Mouse (Mus musculus): ENCODE measurements at regions not wholly inside any gene's neighbourhood (a gene's known extent, or its start where the extent isn't known, plus 50 kb on each side); places are given as distances from the start of the nearest gene placed in this dataset.

- Histone ChIP-seq H3K4me2 (ENCODE audit: low read depth, low read length) (no peak overlapping the region), H3K9me3 (ENCODE audit: control insufficient read depth, low read length) (no peaks in the 10 kb centered on the region), H3K27ac (ENCODE audit: low read depth, low read length) (no peak overlapping the region), H3K27me3 (ENCODE audit: control insufficient read depth, insufficient read depth, low read length) (no peaks in the 10 kb centered on the region), H3K4me1 (ENCODE audit: control insufficient read depth, insufficient read depth, low read length) (no peaks in the 10 kb centered on the region), H3K9ac (replicated peaks; ENCODE audit: low read depth, low read length) (no peak overlapping the region), H3K4me3 (ENCODE audit: low read depth, low read length) (no peak overlapping the region), H3K36me3 (ENCODE audit: control insufficient read depth, insufficient read depth, low read length) (no peaks in the 10 kb centered on the region)
- 60% methylated on average over 9 of the region's 9 CpGs for WGBS
- no peak for ATAC-seq (ENCODE audit: low read depth)
Observed at GRCm38 (mm10) chr10:119024425-119024824, 154.4 kb upstream of the Dyrk2 start.

- no peak overlapping the region for H3K4me3 ChIP-seq (ENCODE audit: low read depth, low read length)
- no peak overlapping the region for H3K9ac ChIP-seq (replicated peaks; ENCODE audit: low read depth, low read length)
- H3K9me3 ChIP-seq (ENCODE audit: control insufficient read depth, low read length): no peaks in the 10 kb centered on the region
- no peak for ATAC-seq (ENCODE audit: low read depth)
- no peak overlapping the region for H3K27ac ChIP-seq (ENCODE audit: low read depth, low read length)
- no peaks in the 10 kb centered on the region for H3K27me3 ChIP-seq (ENCODE audit: control insufficient read depth, insufficient read depth, low read length)
- no peaks in the 10 kb centered on the region for H3K36me3 ChIP-seq (ENCODE audit: control insufficient read depth, insufficient read depth, low read length)
- H3K4me2 ChIP-seq (ENCODE audit: low read depth, low read length): no peak overlapping the region
- WGBS: 94% methylated on average over 10 of the region's 10 CpGs
- no peaks in the 10 kb centered on the region for H3K4me1 ChIP-seq (ENCODE audit: control insufficient read depth, insufficient read depth, low read length)
Observed at GRCm38 (mm10) chr10:119019082-119019481, 149.1 kb upstream of the Dyrk2 start.

DNA sequence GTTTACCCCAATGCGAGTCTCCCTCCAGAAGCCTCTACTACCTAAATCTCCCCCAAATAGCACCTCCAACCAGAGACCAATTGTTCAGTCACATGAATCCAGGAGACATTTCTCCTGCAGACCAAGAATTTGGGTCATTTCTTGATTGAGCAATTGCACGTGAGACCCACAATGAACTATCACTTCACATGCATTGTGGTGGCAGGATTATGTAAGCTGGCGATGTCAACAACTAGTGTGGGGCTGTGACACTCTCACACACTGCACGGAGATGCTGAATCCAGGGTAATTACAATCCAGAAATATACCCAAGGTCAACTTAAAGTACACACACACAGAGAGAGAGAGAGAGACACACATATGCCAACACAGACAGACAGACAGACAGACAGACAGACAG lies 148.5 kb upstream of the Dyrk2 start:
- H3K27me3 ChIP-seq (ENCODE audit: control insufficient read depth, insufficient read depth, low read length): no peaks in the 10 kb centered on the region
- ATAC-seq (ENCODE audit: low read depth): no peak
- H3K36me3 ChIP-seq (ENCODE audit: control insufficient read depth, insufficient read depth, low read length): no peaks in the 10 kb centered on the region
- no peaks in the 10 kb centered on the region for H3K4me1 ChIP-seq (ENCODE audit: control insufficient read depth, insufficient read depth, low read length)
- no peak overlapping the region for H3K27ac ChIP-seq (ENCODE audit: low read depth, low read length)
- no peak overlapping the region for H3K4me2 ChIP-seq (ENCODE audit: low read depth, low read length)
- H3K9ac ChIP-seq (replicated peaks; ENCODE audit: low read depth, low read length): no peak overlapping the region
- WGBS: 94% methylated on average over 4 of the region's 4 CpGs
- no peak overlapping the region for H3K4me3 ChIP-seq (ENCODE audit: low read depth, low read length)
- no peaks in the 10 kb centered on the region for H3K9me3 ChIP-seq (ENCODE audit: control insufficient read depth, low read length)

GRCm38 (mm10) chr10:119016104-119016503 lies 146.1 kb upstream of the Dyrk2 start:
- no peak for ATAC-seq (ENCODE audit: low read depth)
- no peaks in the 10 kb centered on the region for H3K4me1 ChIP-seq (ENCODE audit: control insufficient read depth, insufficient read depth, low read length)

DNA sequence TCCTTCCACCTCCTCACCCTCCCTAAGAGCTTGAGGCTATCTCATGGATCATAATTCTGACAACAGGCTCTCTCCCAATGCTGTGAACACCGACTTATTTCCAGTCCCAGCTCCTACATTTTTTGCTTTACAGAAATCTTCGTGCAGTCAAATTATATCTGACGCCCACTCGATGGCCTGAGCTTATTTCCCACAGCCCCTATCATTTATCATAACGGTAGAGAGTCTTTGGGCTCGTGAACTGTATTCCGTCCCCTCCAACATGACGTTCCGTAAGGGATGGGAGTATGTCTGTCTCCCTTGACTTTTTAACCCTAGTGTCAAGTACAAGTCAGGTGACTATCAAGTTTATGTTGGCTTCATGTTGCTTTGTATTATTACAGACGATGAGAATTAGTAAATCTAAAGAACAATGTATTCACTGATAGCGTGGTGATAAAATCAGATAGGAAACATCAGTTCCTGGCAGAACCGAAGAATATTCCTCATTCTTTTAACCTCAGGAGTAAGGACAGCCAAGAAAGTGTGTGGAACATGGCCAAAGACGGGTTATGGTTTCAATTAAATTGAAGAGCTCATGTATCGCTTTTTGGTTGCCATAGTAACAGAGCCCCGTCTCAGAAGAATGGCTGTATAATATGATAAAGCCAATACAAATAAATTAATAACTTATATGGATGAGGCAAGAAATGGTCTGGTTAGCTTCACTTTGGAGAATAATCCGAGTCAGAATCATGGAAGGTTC lies 145.5 kb upstream of the Dyrk2 start:
- no peaks in the 10 kb centered on the region for H3K36me3 ChIP-seq (ENCODE audit: control insufficient read depth, insufficient read depth, low read length)
- no peak overlapping the region for H3K4me3 ChIP-seq (ENCODE audit: low read depth, low read length)
- no peak overlapping the region for H3K4me2 ChIP-seq (ENCODE audit: low read depth, low read length)
- no peaks in the 10 kb centered on the region for H3K27me3 ChIP-seq (ENCODE audit: control insufficient read depth, insufficient read depth, low read length)
- H3K4me1 ChIP-seq (ENCODE audit: control insufficient read depth, insufficient read depth, low read length): no peaks in the 10 kb centered on the region
- H3K9ac ChIP-seq (replicated peaks; ENCODE audit: low read depth, low read length): no peak overlapping the region
- no peak overlapping the region for H3K27ac ChIP-seq (ENCODE audit: low read depth, low read length)
- no peak for ATAC-seq (ENCODE audit: low read depth)
- WGBS: 80% methylated on average over 16 of the region's 16 CpGs
- H3K9me3 ChIP-seq (ENCODE audit: control insufficient read depth, low read length): no peaks in the 10 kb centered on the region

More at GRCm38 (mm10) chr10:119016104-119016503, 146.1 kb upstream of the Dyrk2 start:
- 95% methylated on average over 8 of the region's 8 CpGs for WGBS
- Histone ChIP-seq H3K27me3 (ENCODE audit: control insufficient read depth, insufficient read depth, low read length) (no peaks in the 10 kb centered on the region), H3K9ac (replicated peaks; ENCODE audit: low read depth, low read length) (no peak overlapping the region), H3K36me3 (ENCODE audit: control insufficient read depth, insufficient read depth, low read length) (no peaks in the 10 kb centered on the region), H3K4me2 (ENCODE audit: low read depth, low read length) (no peak overlapping the region), H3K9me3 (ENCODE audit: control insufficient read depth, low read length) (no peaks in the 10 kb centered on the region), H3K4me3 (ENCODE audit: low read depth, low read length) (no peak overlapping the region), H3K27ac (ENCODE audit: low read depth, low read length) (no peak overlapping the region)

GRCm38 (mm10) chr10:119014731-119015130 lies 144.7 kb upstream of the Dyrk2 start:
- Histone ChIP-seq H3K27me3 (ENCODE audit: control insufficient read depth, insufficient read depth, low read length) (no peaks in the 10 kb centered on the region), H3K4me2 (ENCODE audit: low read depth, low read length) (no peak overlapping the region), H3K9ac (replicated peaks; ENCODE audit: low read depth, low read length) (no peak overlapping the region), H3K36me3 (ENCODE audit: control insufficient read depth, insufficient read depth, low read length) (no peaks in the 10 kb centered on the region), H3K9me3 (ENCODE audit: control insufficient read depth, low read length) (no peaks in the 10 kb centered on the region), H3K27ac (ENCODE audit: low read depth, low read length) (no peak overlapping the region), H3K4me3 (ENCODE audit: low read depth, low read length) (no peak overlapping the region), H3K4me1 (ENCODE audit: control insufficient read depth, insufficient read depth, low read length) (no peaks in the 10 kb centered on the region)
- no peak for ATAC-seq (ENCODE audit: low read depth)
- 82% methylated on average over 4 of the region's 4 CpGs for WGBS

DNA sequence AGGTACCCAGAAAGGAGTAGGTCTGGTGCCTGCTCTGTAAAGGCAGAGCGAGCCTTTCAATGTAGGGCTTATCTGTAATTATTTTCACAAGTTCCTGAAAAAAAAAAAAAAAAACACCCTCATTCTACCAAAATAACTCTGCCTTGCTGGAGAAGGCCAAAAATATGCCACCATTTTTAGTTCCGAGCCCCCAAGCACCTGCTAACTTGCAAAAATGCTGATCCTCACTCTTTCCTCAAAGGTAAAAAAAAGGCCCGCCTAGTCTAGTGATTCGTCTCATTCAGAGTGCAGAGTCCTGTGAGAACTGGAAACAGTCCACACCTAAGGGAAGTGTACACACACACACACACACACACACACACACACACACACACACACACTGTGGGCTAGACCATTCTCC lies 143.7 kb upstream of the Dyrk2 start:
- H3K9ac ChIP-seq (replicated peaks; ENCODE audit: low read depth, low read length): no peak overlapping the region
- H3K9me3 ChIP-seq (ENCODE audit: control insufficient read depth, low read length): no peaks in the 10 kb centered on the region
- no peaks in the 10 kb centered on the region for H3K36me3 ChIP-seq (ENCODE audit: control insufficient read depth, insufficient read depth, low read length)
- H3K27me3 ChIP-seq (ENCODE audit: control insufficient read depth, insufficient read depth, low read length): no peaks in the 10 kb centered on the region
- no peaks in the 10 kb centered on the region for H3K4me1 ChIP-seq (ENCODE audit: control insufficient read depth, insufficient read depth, low read length)
- WGBS: 88% methylated on average over 4 of the region's 4 CpGs
- no peak for ATAC-seq (ENCODE audit: low read depth)
- H3K27ac ChIP-seq (ENCODE audit: low read depth, low read length): no peak overlapping the region
- no peak overlapping the region for H3K4me3 ChIP-seq (ENCODE audit: low read depth, low read length)
- no peak overlapping the region for H3K4me2 ChIP-seq (ENCODE audit: low read depth, low read length)

- no peak overlapping the region for H3K27ac ChIP-seq (ENCODE audit: low read depth, low read length)
- no peaks in the 10 kb centered on the region for H3K27me3 ChIP-seq (ENCODE audit: control insufficient read depth, insufficient read depth, low read length)
- H3K4me1 ChIP-seq (ENCODE audit: control insufficient read depth, insufficient read depth, low read length): no peaks in the 10 kb centered on the region
- WGBS: 74% methylated on average over 6 of the region's 6 CpGs
- ATAC-seq (ENCODE audit: low read depth): no peak
- no peak overlapping the region for H3K9ac ChIP-seq (replicated peaks; ENCODE audit: low read depth, low read length)
- H3K4me3 ChIP-seq (ENCODE audit: low read depth, low read length): no peak overlapping the region
- no peak overlapping the region for H3K4me2 ChIP-seq (ENCODE audit: low read depth, low read length)
- H3K36me3 ChIP-seq (ENCODE audit: control insufficient read depth, insufficient read depth, low read length): no peaks in the 10 kb centered on the region
- H3K9me3 ChIP-seq (ENCODE audit: control insufficient read depth, low read length): no peaks in the 10 kb centered on the region
Observed at GRCm38 (mm10) chr10:119011511-119011910, 141.5 kb upstream of the Dyrk2 start.

DNA sequence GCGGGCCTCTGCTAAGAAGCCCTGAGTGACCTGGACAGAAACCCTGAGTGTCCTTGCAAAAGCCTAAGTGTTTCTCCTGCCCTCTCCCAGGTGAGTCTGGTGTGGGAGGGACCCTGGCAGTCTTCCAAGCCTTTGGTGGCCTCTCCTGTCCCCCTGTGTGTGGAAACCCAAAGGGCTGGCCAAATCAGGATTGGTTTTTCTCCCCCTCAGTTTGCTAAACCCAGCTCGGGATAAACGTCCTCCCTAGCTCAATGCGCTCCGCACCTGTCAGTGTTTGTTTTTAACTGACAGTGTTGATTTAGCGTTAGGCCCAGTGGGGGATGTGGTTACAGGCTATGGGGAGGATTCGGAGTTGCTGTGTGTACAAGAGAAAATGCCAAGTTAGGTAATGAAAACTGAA lies 140.9 kb upstream of the Dyrk2 start:
- no peak overlapping the region for H3K4me3 ChIP-seq (ENCODE audit: low read depth, low read length)
- no peaks in the 10 kb centered on the region for H3K9me3 ChIP-seq (ENCODE audit: control insufficient read depth, low read length)
- no peak overlapping the region for H3K4me2 ChIP-seq (ENCODE audit: low read depth, low read length)
- WGBS: 52% methylated on average over 7 of the region's 7 CpGs
- no peak overlapping the region for H3K9ac ChIP-seq (replicated peaks; ENCODE audit: low read depth, low read length)
- no peaks in the 10 kb centered on the region for H3K36me3 ChIP-seq (ENCODE audit: control insufficient read depth, insufficient read depth, low read length)
- no peaks in the 10 kb centered on the region for H3K4me1 ChIP-seq (ENCODE audit: control insufficient read depth, insufficient read depth, low read length)
- H3K27me3 ChIP-seq (ENCODE audit: control insufficient read depth, insufficient read depth, low read length): no peaks in the 10 kb centered on the region
- no peak overlapping the region for H3K27ac ChIP-seq (ENCODE audit: low read depth, low read length)
- no peak for ATAC-seq (ENCODE audit: low read depth)

All from neural tube, embryonic 14.5 days (tissue).